Mouse (Mus musculus) embryonic facial prominence, embryonic 12.5 days (tissue): Measurements from ENCODE around the gene Aldh4a1. TPM values are rescaled to one million over a fixed set of nuclear protein-coding genes. Genes with fewer than 3 reads are reported as not detected.

Experiments
- ATAC-seq: fragments of 200-750 bp; cut with Nextera tagmentation; 2 replicates; pipeline ENCODE4 v1.8.0; 2017; ENCODE audit not compliant: insufficient number of reproducible peaks, insufficient read depth, low FRiP score, low TSS enrichment
- H3K27ac ChIP-seq: fragments of 300-500 bp; sonication (generic); 2 replicates; pipeline ENCODE4 v1.5.1; 2016; ENCODE audit warnings: mild to moderate bottlenecking
- H3K27me3 ChIP-seq: fragments of 300-500 bp; sonication (generic); 2 replicates; pipeline ENCODE4 v1.6.1; 2016; ENCODE audit warnings: mild to moderate bottlenecking, moderate library complexity
- H3K36me3 ChIP-seq: fragments of 300-500 bp; sonication (generic); 2 replicates; pipeline ENCODE4 v1.6.1; 2016; ENCODE audit warnings: mild to moderate bottlenecking
- H3K4me1 ChIP-seq: fragments of 300-500 bp; sonication (generic); 2 replicates; pipeline ENCODE4 v1.6.1; 2016
- H3K4me2 ChIP-seq: fragments of 300-500 bp; sonication (generic); replicated peaks from 2 replicates; pipeline ENCODE4 v1.6.1; 2016; ENCODE audit warnings: mild to moderate bottlenecking, moderate library complexity
- H3K4me3 ChIP-seq: fragments of 300-500 bp; sonication (generic); 2 replicates; pipeline ENCODE4 v1.5.1; 2016; ENCODE audit warnings: mild to moderate bottlenecking
- H3K9ac ChIP-seq: fragments of 300-500 bp; sonication (generic); 2 replicates; pipeline ENCODE4 v1.6.1; 2016; ENCODE audit warnings: mild to moderate bottlenecking, moderate library complexity
- H3K9me3 ChIP-seq: fragments of 300-500 bp; sonication (generic); 2 replicates; pipeline ENCODE4 v1.6.1; 2016; ENCODE audit warnings: mild to moderate bottlenecking, moderate library complexity
- WGBS: fragments of 180-500 bp; shearing (Covaris S2); methylation state at CpG from one replicate; pipeline ENCODE4 v1.1.7; 2016; 5-methylcytosine and 5-hydroxymethylcytosine counted together
- microRNA-seq: library from miRNA; unstranded; fragments of <30 nt; microRNA quantifications from one replicate; pipeline ENCODE4, GENCODE M21; 2017
- polyA plus RNA-seq: library from polyadenylated mRNA; unstranded; fragments of >200 nt; fragmentation: Nextera tagmentation; extraction: Ambion mirVana; gene quantifications from 2 replicates; pipeline ENCODE4 v1.2.1, GENCODE M21; 2016

The Aldh4a1 gene
- polyA plus RNA-seq, 1 experiment from 2014 or later, result 27.1 TPM

- H3K36me3 ChIP-seq, result no peaks in the 10 kb centered on the region
- H3K27ac ChIP-seq, result no peak overlapping the region; the same call in 1 of the 2 replicates
- no peak for ATAC-seq
- 25% methylated on average over 7 of the region's 7 CpGs for WGBS
- no peak overlapping the region for H3K9ac ChIP-seq
- H3K27me3 ChIP-seq, result peaks cover 24% of the 10 kb centered on the region
- H3K9me3 ChIP-seq, result no peaks in the 10 kb centered on the region
- H3K4me3 ChIP-seq, result no peak overlapping the region
- H3K4me1 ChIP-seq, result 0 out of 2 replicates have a peak, but pooled peaks cover 8% of the 10 kb centered on the region
- H3K4me2 ChIP-seq, result no peak overlapping the region
These were observed 67.1 kb downstream of the Aldh4a1 start for GRCm38 (mm10) chr4:139689627-139690269.

GRCm38 (mm10) chr4:139693315-139693714, 70.6 kb downstream of the Aldh4a1 start:
- peaks cover 15% of the 10 kb centered on the region; the same call in 1 of the 2 replicates for H3K4me1 ChIP-seq
- H3K27ac ChIP-seq, result no peak overlapping the region
- H3K9me3 ChIP-seq, result no peaks in the 10 kb centered on the region
- no peak for ATAC-seq
- no peak overlapping the region for H3K4me2 ChIP-seq
- 28% methylated on average over 5 of the region's 5 CpGs for WGBS
- no peaks in the 10 kb centered on the region for H3K36me3 ChIP-seq
- peaks cover 24% of the 10 kb centered on the region for H3K27me3 ChIP-seq
- no peak overlapping the region for H3K4me3 ChIP-seq
- no peak overlapping the region for H3K9ac ChIP-seq

- H3K27me3 ChIP-seq, result peaks cover 15% of the 10 kb centered on the region
- H3K4me2 ChIP-seq, result no peak overlapping the region
- H3K27ac ChIP-seq, result 0 out of 2 replicates have a peak overlapping the region, but pooled peaks have one; percentile 11
- no peaks in the 10 kb centered on the region for H3K36me3 ChIP-seq
- H3K4me1 ChIP-seq, result peaks cover 7% of the 10 kb centered on the region; the same call in 1 of the 2 replicates
- 9% methylated on average over 9 of the region's 9 CpGs for WGBS
- no peak for ATAC-seq
- H3K9ac ChIP-seq, result 0 out of 2 replicates have a peak overlapping the region, but pooled peaks have one; percentile 27
- no peaks in the 10 kb centered on the region for H3K9me3 ChIP-seq
- H3K4me3 ChIP-seq, result no peak overlapping the region
These were observed 75.1 kb downstream of the Aldh4a1 start for GRCm38 (mm10) chr4:139697755-139698154.

- Histone ChIP-seq H3K4me1 (peaks cover 7% of the 10 kb centered on the region; the same call in 1 of the 2 replicates), H3K36me3 (no peaks in the 10 kb centered on the region), H3K9ac (no peak overlapping the region), H3K9me3 (no peaks in the 10 kb centered on the region), H3K4me2 (no peak overlapping the region), H3K4me3 (no peak overlapping the region), H3K27me3 (0 out of 2 replicates have a peak, but pooled peaks cover 9% of the 10 kb centered on the region), H3K27ac (no peak overlapping the region)
- no peak for ATAC-seq
- 45% methylated on average over 8 of the region's 8 CpGs for WGBS
These were observed 75.9 kb downstream of the Aldh4a1 start for GRCm38 (mm10) chr4:139698602-139699001.

Small RNA genes within 50 kb of the gene (microRNA-seq; reads per million reads assigned to microRNA genes)
- gene Gm25571 (not detected), gene Mir7020 (not detected)

Other genes with a start within 250 kb of the Aldh4a1 start
- 6.1 and 6.4 TPM in 2 replicates for gene Iffo2, start 92.3 kb upstream of the Aldh4a1 start, polyA plus RNA-seq
- gene Gm21969, start 19.7 kb upstream of the Aldh4a1 start, polyA plus RNA-seq, result not detected in 2 replicates
- not detected in 2 replicates for gene Tas1r2, start 30.7 kb downstream of the Aldh4a1 start, polyA plus RNA-seq
- gene Pax7, start 210.7 kb downstream of the Aldh4a1 start, polyA plus RNA-seq, result 1.3 and 1.4 TPM in 2 replicates